Mouse (Mus musculus): ENCODE measurements around the gene Phrf1. TPM values are rescaled to one million over a fixed set of nuclear protein-coding genes. Genes with fewer than 3 reads are reported as not detected.

Gene Phrf1
- total and polyA plus RNA-seq, 3 experiments, result 66.1 to 1,029 (median 91.2) TPM

DNA sequence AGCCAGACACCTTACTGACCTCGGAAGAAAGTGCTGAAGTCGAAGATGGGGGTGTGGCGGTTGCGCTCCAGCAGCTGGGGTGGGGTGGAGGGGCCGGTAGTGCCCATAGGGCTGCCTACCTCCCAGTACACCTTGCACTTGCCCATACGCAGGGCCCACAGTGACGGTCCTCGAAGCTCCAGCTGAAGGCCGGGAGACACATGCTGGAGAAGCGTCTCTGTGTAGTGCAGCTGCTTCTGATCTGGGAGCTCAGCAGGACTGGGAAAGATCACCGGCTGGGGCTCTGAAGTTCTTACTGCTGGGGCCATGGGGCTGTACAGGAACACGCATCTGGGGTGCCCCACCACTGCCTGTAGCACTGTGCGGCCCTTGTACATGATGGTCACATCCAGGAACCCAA lies 35.1 kb downstream of the Phrf1 start:
- Histone ChIP-seq H3K4me3 (ENCODE audit: control insufficient read depth in 1 of 2, insufficient read depth in 1 of 2, low read depth in 2 of 2, low read length in 2 of 2) (no peak overlapping the region), H3K27me3 (ENCODE audit: control insufficient read depth in 1 of 2, insufficient read depth in 2 of 2, low read length in 2 of 2) (no peaks in the 10 kb centered on the region), H3K4me1 (ENCODE audit: control insufficient read depth in 1 of 2, insufficient read depth in 2 of 2, low read length in 2 of 2) (peaks cover 2 to 3% of the 10 kb centered on the region in 2 experiments; a peak in 2 of 4 replicates), H3K9ac (ENCODE audit: control insufficient read depth, low read depth, low read length, poor library complexity, severe bottlenecking) (no peak overlapping the region), H3K36me3 (ENCODE audit: control insufficient read depth in 1 of 2, insufficient read depth in 2 of 2, low read length in 2 of 2) (peaks cover 0 to 2% of the 10 kb centered on the region in 2 experiments; a peak in 2 of 4 replicates), H3K27ac (ENCODE audit: control insufficient read depth, low read depth, low read length) (no peak overlapping the region), H3K79me2 (ENCODE audit: control insufficient read depth, insufficient read depth, low read length, poor library complexity) (no peaks in the 10 kb centered on the region), H3K9me3 (replicated peaks; ENCODE audit: insufficient read depth, low read length) (no peaks in the 10 kb centered on the region)
- no peak for TF ChIP-seq JUND (IDR thresholded peaks at IDR 0.05; ENCODE audit: low read depth, low read length)
- TF ChIP-seq USF2 (IDR thresholded peaks at IDR 0.05; ENCODE audit: borderline replicate concordance in 1 of 2, insufficient read depth in 1 of 2, low read depth in 1 of 2, low read length in 2 of 2), result no peak
- TF ChIP-seq MEF2A (IDR thresholded peaks at IDR 0.05; ENCODE audit: extremely low read depth, insufficient replicate concordance, low read depth, low read length, poor library complexity, severe bottlenecking), result no peak
- TF ChIP-seq ZC3H11A (IDR thresholded peaks at IDR 0.05; ENCODE audit: low read depth, low read length), result no peak
- no peak for TF ChIP-seq POLR2AphosphoS2 (IDR thresholded peaks at IDR 0.05; ENCODE audit: low read length)
- TF ChIP-seq E2F4 (IDR thresholded peaks at IDR 0.05; ENCODE audit: borderline replicate concordance, low read depth, low read length), result no peak
- TF ChIP-seq NRF1 (IDR thresholded peaks at IDR 0.05; ENCODE audit: insufficient read depth, low read depth, low read length, poor library complexity, severe bottlenecking), result no peak
- TF ChIP-seq TCF12 (IDR thresholded peaks at IDR 0.05; ENCODE audit: low read depth, low read length), result no peak
- no peak for TF ChIP-seq ZMIZ1 (IDR thresholded peaks at IDR 0.05; ENCODE audit: low read depth, low read length)
- no peak for TF ChIP-seq GABPA (IDR thresholded peaks at IDR 0.05; ENCODE audit: low read depth, low read length)
- TF ChIP-seq USF1 (IDR thresholded peaks at IDR 0.05; ENCODE audit: low read depth, low read length), result no peak
- TF ChIP-seq ZNF384 (IDR thresholded peaks at IDR 0.05; ENCODE audit: low read depth, low read length), result no peak
- no peak for TF ChIP-seq CHD2 (IDR thresholded peaks at IDR 0.05; ENCODE audit: low read length)
- no peak for TF ChIP-seq ZKSCAN1 (IDR thresholded peaks at IDR 0.05; ENCODE audit: low read depth, low read length)
- no peak for DNase-seq (ENCODE audit: low read depth, low spot score)

DNA sequence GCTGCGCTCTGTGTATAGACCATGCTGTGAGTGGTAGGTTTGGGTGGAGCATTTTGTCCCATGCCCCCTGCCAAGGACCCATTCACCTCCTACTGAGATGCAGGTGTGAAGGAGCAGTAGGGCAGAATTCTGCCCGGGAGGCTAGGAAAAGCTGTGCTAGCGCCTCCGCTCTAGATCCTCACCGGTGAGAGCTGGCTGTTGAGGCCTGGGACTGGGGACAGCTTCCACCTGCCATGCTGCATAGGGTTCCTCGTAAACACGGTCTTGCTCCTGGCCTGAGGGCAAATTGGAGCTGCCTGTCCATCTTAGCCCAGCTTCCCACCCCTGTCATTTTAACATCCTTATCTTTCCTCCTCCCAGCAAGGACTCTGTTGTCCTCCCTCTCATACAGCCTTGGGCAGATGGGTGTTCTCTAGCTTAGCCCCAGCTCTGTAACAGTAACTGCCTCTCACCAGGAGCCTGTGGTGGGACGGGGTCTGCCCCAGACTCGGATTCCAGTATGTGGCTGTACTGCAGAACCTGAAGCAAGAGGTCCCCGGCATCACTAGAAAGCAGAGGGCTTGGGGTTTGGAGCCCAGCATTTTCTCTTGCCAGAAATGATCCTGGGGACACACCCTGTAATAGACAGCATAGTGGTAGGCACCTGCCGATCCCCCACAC lies 35.6 kb downstream of the Phrf1 start:
- Histone ChIP-seq H3K79me2 (ENCODE audit: control insufficient read depth, insufficient read depth, low read length, poor library complexity) (no peaks in the 10 kb centered on the region), H3K9me3 (replicated peaks; ENCODE audit: insufficient read depth, low read length) (no peaks in the 10 kb centered on the region), H3K36me3 (ENCODE audit: control insufficient read depth in 1 of 2, insufficient read depth in 2 of 2, low read length in 2 of 2) (peaks cover 0 to 2% of the 10 kb centered on the region in 2 experiments; a peak in 2 of 4 replicates), H3K4me3 (ENCODE audit: control insufficient read depth in 1 of 2, insufficient read depth in 1 of 2, low read depth in 2 of 2, low read length in 2 of 2) (no peak overlapping the region), H3K27me3 (ENCODE audit: control insufficient read depth in 1 of 2, insufficient read depth in 2 of 2, low read length in 2 of 2) (no peaks in the 10 kb centered on the region), H3K9ac (ENCODE audit: control insufficient read depth, low read depth, low read length, poor library complexity, severe bottlenecking) (no peak overlapping the region), H3K27ac (ENCODE audit: control insufficient read depth, low read depth, low read length) (no peak overlapping the region), H3K4me1 (ENCODE audit: control insufficient read depth in 1 of 2, insufficient read depth in 2 of 2, low read length in 2 of 2) (peaks cover 2 to 3% of the 10 kb centered on the region in 2 experiments; a peak in 2 of 4 replicates)
- DNase-seq (ENCODE audit: low read depth, low spot score), result no peak
- TF ChIP-seq CHD1 (IDR thresholded peaks at IDR 0.05; ENCODE audit: low read depth, low read length), result no peak
- no peak for TF ChIP-seq ZKSCAN1 (IDR thresholded peaks at IDR 0.05; ENCODE audit: low read depth, low read length)
- TF ChIP-seq NRF1 (IDR thresholded peaks at IDR 0.05; ENCODE audit: insufficient read depth, low read depth, low read length, poor library complexity, severe bottlenecking), result 0 out of 2 replicates have a peak, but pooled peaks have one; percentile 8
- TF ChIP-seq SMC3 (IDR thresholded peaks at IDR 0.05; ENCODE audit: low read depth, low read length), result no peak
- no peak for TF ChIP-seq MXI1 (IDR thresholded peaks at IDR 0.05; ENCODE audit: low read depth, low read length)
- no peak for TF ChIP-seq TCF12 (IDR thresholded peaks at IDR 0.05; ENCODE audit: low read depth, low read length)
- TF ChIP-seq MAFK (IDR thresholded peaks at IDR 0.05; ENCODE audit: borderline replicate concordance, low read depth, low read length), result no peak

Measured in MEL (cell line).